Mouse (Mus musculus): ENCODE measurements around the gene Myo9a. TPM values are rescaled to one million over a fixed set of nuclear protein-coding genes. Genes with fewer than 3 reads are reported as not detected.
"Not testable (repeated sequence)": the region's sequence is repeated elsewhere in the genome, so short reads cannot be mapped to it uniquely, and the experiment has no call there.

Gene Myo9a
- total and polyA plus RNA-seq, 3 experiments: 0.82 to 35.7 (median 27.4) TPM

- Histone ChIP-seq H3K36me3 (replicated peaks) (no peaks in the 10 kb centered on the region), H3K27me3 (ENCODE audit: insufficient read depth, low read length) (no peaks in the 10 kb centered on the region), H3K9me3 (replicated peaks) (no peaks in the 10 kb centered on the region), H3K4me3 (ENCODE audit: low read depth, low read length) (peak overlapping the region; percentile 89), H3K4me1 (ENCODE audit: insufficient read depth, low read depth, low read length) (peaks cover 30% of the 10 kb centered on the region)
- no peak for DNase-seq (ENCODE audit: low spot score)
- TF ChIP-seq GATA1 (IDR thresholded peaks at IDR 0.05; ENCODE audit: borderline replicate concordance, low read length) (no peak), CTCF (IDR thresholded peaks at IDR 0.05; ENCODE audit: low read depth, low read length) (no peak), GATA2 (IDR thresholded peaks at IDR 0.05; ENCODE audit: borderline replicate concordance, low read depth, low read length) (no peak), POLR2AphosphoS5 (IDR thresholded peaks at IDR 0.05; ENCODE audit: insufficient replicate concordance, low read depth, low read length) (no peak), TAL1 (conservative IDR thresholded peaks at IDR 0.05; ENCODE audit: low read depth, low read length) (no peak)
- ATAC-seq (ENCODE audit: extremely low read depth, insufficient number of reproducible peaks, low FRiP score, poor library complexity, severe bottlenecking): no peak
Observed at GRCm38 (mm10) chr9:59749581-59750265, 973 bp upstream of the Myo9a start.

DNA sequence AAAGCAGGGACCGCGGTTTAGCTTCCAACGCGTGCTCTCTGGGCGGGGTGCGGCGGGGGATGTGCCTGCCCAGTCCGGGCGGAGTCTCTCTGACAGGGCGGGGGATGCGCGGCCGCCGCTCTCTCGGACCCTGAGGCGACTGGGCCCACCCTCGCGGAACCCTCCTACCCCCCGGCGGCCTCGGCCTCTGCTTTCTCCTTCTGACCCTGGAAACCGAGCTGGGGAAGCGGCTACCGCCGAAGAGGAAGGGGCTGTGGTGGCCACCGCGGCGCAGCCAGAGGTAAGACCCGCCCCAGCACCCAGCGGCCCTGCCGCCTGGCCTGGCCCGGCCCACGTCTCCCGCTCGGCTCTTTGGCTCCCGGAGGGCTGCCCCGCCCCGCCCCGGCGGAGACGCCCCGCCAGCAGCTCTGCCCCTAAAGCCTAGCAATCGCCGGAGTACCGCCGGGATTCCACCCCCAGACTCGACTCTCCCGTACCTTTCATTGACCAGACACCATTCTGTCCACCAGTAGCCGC, 428 bp downstream of the Myo9a start:
- ATAC-seq (ENCODE audit: extremely low read depth, insufficient number of reproducible peaks, low FRiP score, poor library complexity, severe bottlenecking): peak; percentile 26; the same call in 1 of the 2 replicates
- peak overlapping the region; percentile 89 for H3K4me3 ChIP-seq (ENCODE audit: low read depth, low read length)
- no peaks in the 10 kb centered on the region for H3K27me3 ChIP-seq (ENCODE audit: insufficient read depth, low read length)
- peak; percentile 84 for DNase-seq (ENCODE audit: low spot score)
- TF ChIP-seq POLR2AphosphoS5 (IDR thresholded peaks at IDR 0.05; ENCODE audit: insufficient replicate concordance, low read depth, low read length) (no peak), CTCF (IDR thresholded peaks at IDR 0.05; ENCODE audit: low read depth, low read length) (no peak), GATA2 (IDR thresholded peaks at IDR 0.05; ENCODE audit: borderline replicate concordance, low read depth, low read length) (no peak), TAL1 (conservative IDR thresholded peaks at IDR 0.05; ENCODE audit: low read depth, low read length) (no peak), GATA1 (IDR thresholded peaks at IDR 0.05; ENCODE audit: borderline replicate concordance, low read length) (no peak)
- H3K4me1 ChIP-seq (ENCODE audit: insufficient read depth, low read depth, low read length): peaks cover 38% of the 10 kb centered on the region
- no peaks in the 10 kb centered on the region for H3K9me3 ChIP-seq (replicated peaks)
- no peaks in the 10 kb centered on the region for H3K36me3 ChIP-seq (replicated peaks)

DNA sequence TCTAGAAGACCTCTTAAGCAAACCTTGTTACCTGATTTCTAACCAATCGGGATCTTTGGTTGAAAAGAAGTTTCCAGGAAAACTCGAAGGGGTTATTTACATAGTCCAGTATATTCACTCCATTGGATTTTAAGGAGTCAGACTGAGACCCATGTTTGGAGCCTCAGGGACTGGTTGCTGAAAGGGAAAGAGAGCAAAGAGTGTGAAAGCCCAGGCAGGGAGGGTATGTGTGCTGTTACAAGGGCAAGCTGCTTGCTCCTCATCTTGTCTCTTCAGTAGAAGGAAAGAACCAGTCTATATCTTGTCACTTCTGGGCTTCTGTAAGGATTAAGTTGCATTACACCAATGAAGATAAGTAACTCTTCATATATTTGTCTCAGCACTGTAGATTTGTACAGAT, 1.3 kb downstream of the Myo9a start:
- TF ChIP-seq TAL1 (conservative IDR thresholded peaks at IDR 0.05; ENCODE audit: low read depth, low read length): no peak
- no peak for TF ChIP-seq GATA2 (IDR thresholded peaks at IDR 0.05; ENCODE audit: borderline replicate concordance, low read depth, low read length)
- TF ChIP-seq POLR2AphosphoS5 (IDR thresholded peaks at IDR 0.05; ENCODE audit: insufficient replicate concordance, low read depth, low read length): no peak
- no peak for TF ChIP-seq CTCF (IDR thresholded peaks at IDR 0.05; ENCODE audit: low read depth, low read length)
- TF ChIP-seq GATA1 (IDR thresholded peaks at IDR 0.05; ENCODE audit: borderline replicate concordance, low read length): no peak
- peaks cover 38% of the 10 kb centered on the region for H3K4me1 ChIP-seq (ENCODE audit: insufficient read depth, low read depth, low read length)
- H3K9me3 ChIP-seq (replicated peaks): no peaks in the 10 kb centered on the region
- DNase-seq (ENCODE audit: low spot score) (no peak), ATAC-seq (ENCODE audit: extremely low read depth, insufficient number of reproducible peaks, low FRiP score, poor library complexity, severe bottlenecking) (no peak)
- no peaks in the 10 kb centered on the region for H3K36me3 ChIP-seq (replicated peaks)
- H3K27me3 ChIP-seq (ENCODE audit: insufficient read depth, low read length): no peaks in the 10 kb centered on the region
- peak overlapping the region; percentile 89; the same call in 1 of the 2 replicates for H3K4me3 ChIP-seq (ENCODE audit: low read depth, low read length)

GRCm38 (mm10) chr9:59755199-59755598, 4.5 kb downstream of the Myo9a start:
- Histone ChIP-seq H3K4me1 (ENCODE audit: insufficient read depth, low read depth, low read length) (peaks cover 19% of the 10 kb centered on the region), H3K9me3 (replicated peaks) (no peaks in the 10 kb centered on the region), H3K27me3 (ENCODE audit: insufficient read depth, low read length) (no peaks in the 10 kb centered on the region), H3K36me3 (replicated peaks) (no peaks in the 10 kb centered on the region), H3K4me3 (ENCODE audit: low read depth, low read length) (no peak overlapping the region)
- no peak for ATAC-seq (ENCODE audit: extremely low read depth, insufficient number of reproducible peaks, low FRiP score, poor library complexity, severe bottlenecking)
- TF ChIP-seq GATA1 (IDR thresholded peaks at IDR 0.05; ENCODE audit: borderline replicate concordance, low read length): no peak
- TF ChIP-seq POLR2AphosphoS5 (IDR thresholded peaks at IDR 0.05; ENCODE audit: insufficient replicate concordance, low read depth, low read length): no peak
- no peak for TF ChIP-seq CTCF (IDR thresholded peaks at IDR 0.05; ENCODE audit: low read depth, low read length)
- TF ChIP-seq GATA2 (IDR thresholded peaks at IDR 0.05; ENCODE audit: borderline replicate concordance, low read depth, low read length): no peak
- TF ChIP-seq TAL1 (conservative IDR thresholded peaks at IDR 0.05; ENCODE audit: low read depth, low read length): no peak
- no peak for DNase-seq (ENCODE audit: low spot score)

GRCm38 (mm10) chr9:59757016-59757415, 6.3 kb downstream of the Myo9a start:
- DNase-seq (ENCODE audit: low spot score); H3K9me3 ChIP-seq (replicated peaks); H3K4me3 ChIP-seq (ENCODE audit: low read depth, low read length); H3K36me3 ChIP-seq (replicated peaks); H3K27me3 ChIP-seq (ENCODE audit: insufficient read depth, low read length); ATAC-seq (ENCODE audit: extremely low read depth, insufficient number of reproducible peaks, low FRiP score, poor library complexity, severe bottlenecking): not testable (repeated sequence)
- H3K4me1 ChIP-seq (ENCODE audit: insufficient read depth, low read depth, low read length): peaks cover 14% of the 10 kb centered on the region

DNA sequence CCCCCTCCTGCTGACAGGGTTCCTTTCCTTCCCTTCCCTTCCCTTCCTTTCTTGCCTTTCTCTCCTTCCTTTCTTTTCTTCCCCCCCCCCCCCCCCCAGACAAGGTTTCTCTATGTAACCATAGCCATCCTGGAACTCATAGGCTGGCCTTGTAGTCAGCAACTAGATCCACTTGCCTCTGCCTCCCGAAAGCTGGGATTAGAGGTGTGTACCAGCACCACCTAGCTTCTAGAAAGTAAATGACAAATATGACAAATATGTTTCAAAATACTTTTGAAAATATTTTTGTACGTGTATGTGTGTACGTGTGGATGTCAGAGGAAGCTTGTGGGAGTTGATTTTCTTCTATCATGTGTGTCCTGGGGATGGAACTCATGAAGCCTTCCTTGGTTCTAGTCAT, 9.8 kb downstream of the Myo9a start:
- DNase-seq (ENCODE audit: low spot score) (no peak), ATAC-seq (ENCODE audit: extremely low read depth, insufficient number of reproducible peaks, low FRiP score, poor library complexity, severe bottlenecking) (no peak)
- no peak overlapping the region for H3K4me3 ChIP-seq (ENCODE audit: low read depth, low read length)
- TF ChIP-seq CTCF (IDR thresholded peaks at IDR 0.05; ENCODE audit: low read depth, low read length) (no peak), POLR2AphosphoS5 (IDR thresholded peaks at IDR 0.05; ENCODE audit: insufficient replicate concordance, low read depth, low read length) (no peak), GATA1 (IDR thresholded peaks at IDR 0.05; ENCODE audit: borderline replicate concordance, low read length) (no peak), GATA2 (IDR thresholded peaks at IDR 0.05; ENCODE audit: borderline replicate concordance, low read depth, low read length) (no peak), TAL1 (conservative IDR thresholded peaks at IDR 0.05; ENCODE audit: low read depth, low read length) (no peak)
- H3K9me3 ChIP-seq (replicated peaks): no peaks in the 10 kb centered on the region
- H3K4me1 ChIP-seq (ENCODE audit: insufficient read depth, low read depth, low read length): peaks cover 3% of the 10 kb centered on the region; the same call in 1 of the 2 replicates
- no peaks in the 10 kb centered on the region for H3K36me3 ChIP-seq (replicated peaks)
- no peaks in the 10 kb centered on the region for H3K27me3 ChIP-seq (ENCODE audit: insufficient read depth, low read length)

- H3K27me3 ChIP-seq (ENCODE audit: insufficient read depth, low read length); ATAC-seq (ENCODE audit: extremely low read depth, insufficient number of reproducible peaks, low FRiP score, poor library complexity, severe bottlenecking); DNase-seq (ENCODE audit: low spot score); H3K4me3 ChIP-seq (ENCODE audit: low read depth, low read length); H3K9me3 ChIP-seq (replicated peaks); H3K36me3 ChIP-seq (replicated peaks); H3K4me1 ChIP-seq (ENCODE audit: insufficient read depth, low read depth, low read length): not testable (repeated sequence)
Observed at GRCm38 (mm10) chr9:59766966-59767461, 16.3 kb downstream of the Myo9a start.

- not testable (repeated sequence) for H3K9me3 ChIP-seq (replicated peaks); ATAC-seq (ENCODE audit: extremely low read depth, insufficient number of reproducible peaks, low FRiP score, poor library complexity, severe bottlenecking); DNase-seq (ENCODE audit: low spot score); H3K4me3 ChIP-seq (ENCODE audit: low read depth, low read length); H3K27me3 ChIP-seq (ENCODE audit: insufficient read depth, low read length); H3K4me1 ChIP-seq (ENCODE audit: insufficient read depth, low read depth, low read length)
- peaks cover 15% of the 10 kb centered on the region for H3K36me3 ChIP-seq (replicated peaks)
Observed at GRCm38 (mm10) chr9:59806046-59806774, 55.5 kb downstream of the Myo9a start.
